Mouse (Mus musculus) forebrain, embryonic 11.5 days (tissue): ENCODE results near the gene Sat2. TPM values are rescaled to one million over a fixed set of nuclear protein-coding genes. Genes with fewer than 3 reads are reported as not detected.

Source experiments
- ATAC-seq: fragments of 200-750 bp; cut with Nextera tagmentation; replicated peaks from 2 replicates; pipeline ENCODE4 v1.8.0; 2017; ENCODE audit warnings: moderate TSS enrichment; ENCODE audit not compliant: low FRiP score
- DNase-seq: peaks from one replicate; pipeline ENCODE4 v3.0.0-alpha.2; 2017; ENCODE audit warnings: low spot score
- H3K27ac ChIP-seq: fragments of 300-500 bp; sonication (generic); 2 replicates; pipeline ENCODE4 v1.5.1; 2014; ENCODE audit warnings: low read depth, low read length
- H3K27me3 ChIP-seq: fragments of 300-500 bp; sonication (generic); 2 replicates; pipeline ENCODE4 v1.6.1; 2014; ENCODE audit warnings: mild to moderate bottlenecking, low read length, mixed read lengths; ENCODE audit not compliant: control insufficient read depth, insufficient read depth
- H3K36me3 ChIP-seq: fragments of 300-500 bp; sonication (generic); 2 replicates; pipeline ENCODE4 v1.6.1; 2014; ENCODE audit warnings: mild to moderate bottlenecking, low read length, moderate library complexity, mixed read lengths; ENCODE audit not compliant: control insufficient read depth, insufficient read depth
- H3K4me1 ChIP-seq: fragments of 300-500 bp; sonication (generic); replicated peaks from 2 replicates; pipeline ENCODE4 v1.6.1; 2014; ENCODE audit warnings: low read length, mixed read lengths; ENCODE audit not compliant: control insufficient read depth, insufficient read depth
- H3K4me2 ChIP-seq: fragments of 300-500 bp; sonication (generic); 2 replicates; pipeline ENCODE4 v1.6.1; 2014; ENCODE audit warnings: low read depth, mild to moderate bottlenecking, low read length, moderate library complexity, mixed read lengths; ENCODE audit not compliant: severe bottlenecking
- H3K4me3 ChIP-seq: fragments of 300-500 bp; sonication (generic); 2 replicates; pipeline ENCODE4 v1.5.1; 2014; ENCODE audit warnings: low read depth, low read length
- H3K9ac ChIP-seq: fragments of 300-500 bp; sonication (generic); 2 replicates; pipeline ENCODE4 v1.6.1; 2014; ENCODE audit warnings: low read length
- H3K9me3 ChIP-seq: fragments of 300-500 bp; sonication (generic); 2 replicates; pipeline ENCODE4 v1.6.1; 2016; ENCODE audit warnings: low read length, mixed read lengths; ENCODE audit not compliant: control insufficient read depth
- WGBS: fragments of 180-500 bp; shearing (Covaris S2); extraction: QIAGEN DNeasy Blood & Tissue Kit; methylation state at CpG from one replicate; pipeline ENCODE4 v1.1.7; 2014; 5-methylcytosine and 5-hydroxymethylcytosine counted together
- polyA plus RNA-seq: library from polyadenylated mRNA; unstranded; fragments of >200 nt; fragmentation: Nextera tagmentation; extraction: Ambion mirVana; gene quantifications from 2 replicates; pipeline ENCODE4 v1.2.1, GENCODE M21; 2014

The Sat2 gene
- polyA plus RNA-seq, 1 experiment from 2014 or later: 17.7 TPM

GRCm38 (mm10) chr11:69632284-69633089 is 10.7 kb downstream of the Sat2 start, which contains the start of gene Fxr2:
Gene Fxr2 (plus strand): TSS chr11:69632990.
- H3K4me1 ChIP-seq: peaks cover 7% of the 10 kb centered on the region; the same call in 1 of the 2 replicates
- peak within 1 kb of the TSS; percentile 91 for H3K27ac ChIP-seq
- H3K4me3 ChIP-seq: peak within 1 kb of the TSS; percentile 99
- H3K36me3 ChIP-seq: no peaks in the 10 kb centered on the region; the same call in 1 of the 2 replicates
- H3K4me2 ChIP-seq: peak within 1 kb of the TSS; percentile 61
- H3K9ac ChIP-seq: peak within 1 kb of the TSS; percentile 98
- DNase-seq: peak; percentile 100
- under 1% methylated on average over 42 of the region's 56 CpGs for WGBS
- no peaks in the 10 kb centered on the region for H3K27me3 ChIP-seq
- no peaks in the 10 kb centered on the region for H3K9me3 ChIP-seq
- ATAC-seq: peak; percentile 99

- WGBS: under 1% methylated on average over 49 of the region's 50 CpGs
- peak overlapping the region; percentile 91 for H3K27ac ChIP-seq
- peak overlapping the region; percentile 98 for H3K9ac ChIP-seq
- peak overlapping the region; percentile 61 for H3K4me2 ChIP-seq
- H3K4me3 ChIP-seq: peak overlapping the region; percentile 99
- peak; percentile 72 for ATAC-seq
- no peaks in the 10 kb centered on the region for H3K9me3 ChIP-seq
- H3K36me3 ChIP-seq: no peaks in the 10 kb centered on the region; the same call in 1 of the 2 replicates
- H3K4me1 ChIP-seq: peaks cover 7% of the 10 kb centered on the region; the same call in 1 of the 2 replicates
- no peaks in the 10 kb centered on the region for H3K27me3 ChIP-seq
- no peak for DNase-seq
Observed at GRCm38 (mm10) chr11:69633128-69633866, 11.5 kb downstream of the Sat2 start.

- Histone ChIP-seq H3K27me3 (no peaks in the 10 kb centered on the region), H3K36me3 (no peaks in the 10 kb centered on the region; the same call in 1 of the 2 replicates), H3K9ac (no peak overlapping the region), H3K4me3 (no peak overlapping the region), H3K4me1 (peaks cover 7% of the 10 kb centered on the region; the same call in 1 of the 2 replicates), H3K9me3 (no peaks in the 10 kb centered on the region), H3K4me2 (0 out of 2 replicates have a peak overlapping the region, but pooled peaks have one; percentile 27), H3K27ac (no peak overlapping the region)
- WGBS: 88% methylated on average over 3 of the region's 3 CpGs
- DNase-seq (no peak), ATAC-seq (no peak)
Observed at GRCm38 (mm10) chr11:69635471-69635870, 13.6 kb downstream of the Sat2 start.

- ATAC-seq: no peak
- Histone ChIP-seq H3K27me3 (no peaks in the 10 kb centered on the region), H3K4me2 (no peak overlapping the region), H3K27ac (no peak overlapping the region), H3K4me1 (no peaks in the 10 kb centered on the region), H3K9me3 (no peaks in the 10 kb centered on the region), H3K36me3 (peaks cover 41% of the 10 kb centered on the region), H3K4me3 (no peak overlapping the region), H3K9ac (no peak overlapping the region)
- DNase-seq: no peak
- WGBS: 93% methylated on average over 5 of the region's 5 CpGs
Observed at GRCm38 (mm10) chr11:69645860-69646259, 24.0 kb downstream of the Sat2 start.

GRCm38 (mm10) chr11:69653399-69653798 is 31.6 kb downstream of the Sat2 start:
- DNase-seq (no peak), ATAC-seq (no peak)
- H3K27me3 ChIP-seq: no peaks in the 10 kb centered on the region
- H3K27ac ChIP-seq: no peak overlapping the region
- H3K4me2 ChIP-seq: no peak overlapping the region
- H3K9ac ChIP-seq: no peak overlapping the region
- peaks cover 7% of the 10 kb centered on the region; the same call in 1 of the 2 replicates for H3K4me1 ChIP-seq
- H3K9me3 ChIP-seq: no peaks in the 10 kb centered on the region
- WGBS: 73% methylated on average over 5 of the region's 5 CpGs
- peaks cover 37% of the 10 kb centered on the region for H3K36me3 ChIP-seq
- H3K4me3 ChIP-seq: no peak overlapping the region

- no peak for DNase-seq
- no peak overlapping the region for H3K4me3 ChIP-seq
- 52% methylated on average over 9 of the region's 9 CpGs for WGBS
Observed at GRCm38 (mm10) chr11:69654760-69655159, 32.9 kb downstream of the Sat2 start.

GRCm38 (mm10) chr11:69655264-69656064 is 33.6 kb downstream of the Sat2 start, which contains the start of gene Sox15:
Gene Sox15 (plus strand): TSS chr11:69655314.
- Histone ChIP-seq H3K4me2 (no peak within 1 kb of the TSS), H3K36me3 (peaks cover 22% of the 10 kb centered on the region), H3K27ac (no peak within 1 kb of the TSS), H3K4me1 (peaks cover 7% of the 10 kb centered on the region; the same call in 1 of the 2 replicates), H3K27me3 (no peaks in the 10 kb centered on the region), H3K4me3 (no peak within 1 kb of the TSS), H3K9me3 (no peaks in the 10 kb centered on the region), H3K9ac (no peak within 1 kb of the TSS)
- peak; percentile 89 for DNase-seq
- 24% methylated on average over 34 of the region's 34 CpGs for WGBS
- peak; percentile 67; the same call in 1 of the 2 replicates for ATAC-seq

More at GRCm38 (mm10) chr11:69654760-69655159, 32.9 kb downstream of the Sat2 start:
- Histone ChIP-seq H3K27ac (no peak overlapping the region), H3K9me3 (no peaks in the 10 kb centered on the region), H3K4me2 (no peak overlapping the region), H3K9ac (no peak overlapping the region), H3K4me1 (peaks cover 7% of the 10 kb centered on the region; the same call in 1 of the 2 replicates), H3K27me3 (no peaks in the 10 kb centered on the region), H3K36me3 (peaks cover 27% of the 10 kb centered on the region)
- no peak for ATAC-seq

- Histone ChIP-seq H3K4me1 (peaks cover 7% of the 10 kb centered on the region; the same call in 1 of the 2 replicates), H3K9me3 (no peaks in the 10 kb centered on the region), H3K9ac (no peak overlapping the region)
Observed at GRCm38 (mm10) chr11:69656065-69656455, 34.2 kb downstream of the Sat2 start.

More at GRCm38 (mm10) chr11:69656065-69656455, 34.2 kb downstream of the Sat2 start:
- DNase-seq (no peak), ATAC-seq (no peak)
- H3K4me2 ChIP-seq: no peak overlapping the region
- no peaks in the 10 kb centered on the region for H3K27me3 ChIP-seq
- no peak overlapping the region for H3K27ac ChIP-seq
- no peak overlapping the region for H3K4me3 ChIP-seq
- WGBS: 78% methylated on average over 5 of the region's 5 CpGs
- H3K36me3 ChIP-seq: peaks cover 16% of the 10 kb centered on the region
